Mouse (Mus musculus) olfactory bulb, adult 2 months (tissue): ENCODE results near the gene Slf2.

Source experiments
- CTCF ChIP-seq: fragments of 200-500 bp; IDR thresholded peaks from 2 replicates; pipeline ENCODE4 v1.5.1; 2012; ENCODE audit warnings: low read depth, mild to moderate bottlenecking, low read length, moderate library complexity; ENCODE audit not compliant: insufficient read depth
- POLR2A ChIP-seq: fragments of 200-500 bp; IDR thresholded peaks from 2 replicates; pipeline ENCODE4 v1.6.1; 2012; ENCODE audit warnings: mild to moderate bottlenecking, low read depth, low read length, moderate library complexity; ENCODE audit not compliant: insufficient read depth

- TF ChIP-seq CTCF (no peak), POLR2A (no peak)
Measured at GRCm38 (mm10) chr19:44902324-44902723, 28.6 kb upstream of the Slf2 start.
